Mouse (Mus musculus) retina, adult 2 months (tissue): ENCODE data around the gene Muc4.

Source experiments
- DNase-seq: peaks from one replicate; pipeline ENCODE4 v3.0.0-alpha.2; 2012; ENCODE audit warnings: low read depth, low spot score

Gene Muc4

DNA sequence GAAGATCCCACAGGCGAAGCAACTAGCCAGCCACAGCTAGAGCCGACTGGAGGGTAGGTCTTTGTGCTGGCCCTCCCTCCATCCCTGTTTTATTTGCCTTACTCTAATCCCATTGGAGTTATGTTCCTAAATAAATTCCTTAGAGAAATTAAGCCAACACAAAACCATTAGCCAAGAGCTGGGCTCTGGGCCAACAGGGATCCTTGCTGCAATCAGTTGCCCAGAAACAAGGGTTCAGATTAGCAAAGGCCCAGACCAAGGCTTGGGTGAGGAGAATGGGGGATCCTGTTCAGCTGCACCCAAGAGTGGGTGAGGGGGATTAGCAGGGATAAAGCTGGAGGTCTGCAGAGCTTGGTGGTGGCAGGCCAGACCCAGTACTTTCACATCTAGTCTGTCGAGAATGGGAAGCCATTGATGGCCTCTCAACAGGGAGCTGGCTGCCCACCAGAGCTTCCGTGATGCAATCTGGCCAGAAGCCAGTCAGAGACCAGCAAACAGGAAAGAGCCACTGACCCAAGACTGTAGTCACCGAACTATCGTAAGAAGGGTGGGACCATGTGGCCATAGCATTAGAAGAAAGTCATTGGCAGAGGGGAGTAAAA, 67.7 kb downstream of the Muc4 start:
- DNase-seq = no peak

DNA sequence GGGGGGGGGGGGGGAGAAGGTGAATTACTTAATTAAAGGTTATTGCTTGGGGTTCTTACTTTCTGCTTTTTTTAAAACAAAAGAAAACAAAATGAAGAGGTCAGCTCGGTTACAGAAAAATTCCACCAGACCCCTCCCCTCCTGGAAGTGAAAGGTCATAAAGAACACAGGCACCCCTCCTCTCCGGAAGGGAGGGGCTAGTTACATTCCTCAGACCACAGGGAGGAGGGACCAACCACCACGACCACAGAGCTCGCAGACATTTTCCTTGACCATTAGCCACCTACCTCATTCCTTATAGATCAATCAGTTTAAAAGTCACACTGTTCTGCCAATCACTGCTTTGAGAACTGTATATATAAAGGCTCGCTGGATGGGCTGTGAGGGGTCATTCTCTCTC, 68.2 kb downstream of the Muc4 start:
- DNase-seq = no peak

GRCm38 (mm10) chr16:32805151-32805550, 69.5 kb downstream of the Muc4 start:
- DNase-seq = no peak

GRCm38 (mm10) chr16:32807408-32808185, 71.9 kb downstream of the Muc4 start:
- DNase-seq = no peak

- no peak for DNase-seq
Measured at GRCm38 (mm10) chr16:32810321-32810720, 74.6 kb downstream of the Muc4 start, which contains the start of gene Smbd1. Gene Smbd1 (minus strand): TSS chr16:32810477.

DNA sequence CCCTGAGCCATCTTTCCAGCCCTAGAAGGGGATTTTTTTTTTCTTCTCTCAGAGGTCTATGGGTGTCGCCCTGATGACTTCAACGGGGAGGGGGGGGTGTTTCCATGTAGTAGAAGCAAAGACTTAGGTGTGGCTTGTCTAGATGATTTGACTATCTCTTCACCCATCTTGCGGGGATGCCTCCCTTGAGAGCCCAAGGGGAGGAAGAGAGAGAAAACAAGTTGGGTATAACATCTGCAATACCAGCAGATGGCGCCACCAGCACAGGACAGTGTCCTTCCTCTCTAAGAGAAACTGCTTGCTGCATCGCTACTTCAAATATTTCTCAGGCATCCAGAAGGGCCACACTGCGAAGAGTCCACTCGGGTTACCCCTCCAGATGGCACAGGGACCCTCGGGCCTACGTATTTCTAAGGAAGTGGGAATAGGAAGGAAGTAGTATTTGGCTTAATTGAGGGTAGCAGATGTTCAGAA, 77.2 kb downstream of the Muc4 start:
- DNase-seq = peak; percentile 58

DNA sequence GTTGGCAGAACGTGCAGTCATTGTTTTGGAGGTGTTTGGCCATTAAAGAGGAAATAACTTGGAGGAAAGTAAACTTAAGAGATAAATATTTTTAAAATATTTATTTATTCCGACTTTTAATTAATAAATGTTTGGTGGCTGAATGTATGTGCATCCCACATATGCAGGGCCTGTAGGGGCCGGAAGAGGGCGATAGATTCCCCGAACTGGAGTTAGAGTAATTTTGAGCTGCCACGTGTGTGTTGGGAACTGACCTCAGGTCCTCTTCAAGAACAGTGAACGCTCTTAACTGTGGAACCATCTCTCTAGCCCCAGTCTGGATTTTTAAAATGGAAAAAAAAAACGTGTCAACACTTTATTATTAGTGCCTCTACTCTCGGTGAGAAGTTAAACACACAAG, 77.7 kb downstream of the Muc4 start:
- DNase-seq = no peak

GRCm38 (mm10) chr16:32813771-32814170, 78.1 kb downstream of the Muc4 start:
- DNase-seq = no peak

GRCm38 (mm10) chr16:32814539-32814938, 78.9 kb downstream of the Muc4 start:
- DNase-seq = peak; percentile 11

- DNase-seq = no peak
Measured at GRCm38 (mm10) chr16:32815160-32815605, 79.5 kb downstream of the Muc4 start.

DNA sequence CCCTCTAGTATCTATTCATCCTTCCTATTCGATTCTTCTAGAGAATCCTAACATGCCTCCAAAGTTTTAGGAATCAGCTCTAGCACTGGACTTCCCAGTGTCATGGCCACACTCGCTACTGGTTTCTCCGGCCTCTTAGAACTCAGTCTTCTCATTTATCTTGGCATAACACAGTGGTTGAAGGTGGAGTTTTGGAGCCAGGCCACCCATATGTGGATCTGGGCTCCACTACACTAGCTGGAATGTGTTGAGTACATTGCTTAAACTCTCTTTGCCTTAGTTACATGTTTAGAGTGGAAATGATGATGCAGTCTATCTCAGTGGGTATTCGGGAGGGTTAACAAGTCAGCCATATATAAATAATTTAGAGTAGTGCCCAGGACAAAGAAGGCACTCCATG, 82.3 kb downstream of the Muc4 start:
- no peak for DNase-seq

GRCm38 (mm10) chr16:32818441-32818840, 82.8 kb downstream of the Muc4 start:
- DNase-seq = no peak

GRCm38 (mm10) chr16:32821772-32822449, 86.2 kb downstream of the Muc4 start:
- DNase-seq = no peak

DNA sequence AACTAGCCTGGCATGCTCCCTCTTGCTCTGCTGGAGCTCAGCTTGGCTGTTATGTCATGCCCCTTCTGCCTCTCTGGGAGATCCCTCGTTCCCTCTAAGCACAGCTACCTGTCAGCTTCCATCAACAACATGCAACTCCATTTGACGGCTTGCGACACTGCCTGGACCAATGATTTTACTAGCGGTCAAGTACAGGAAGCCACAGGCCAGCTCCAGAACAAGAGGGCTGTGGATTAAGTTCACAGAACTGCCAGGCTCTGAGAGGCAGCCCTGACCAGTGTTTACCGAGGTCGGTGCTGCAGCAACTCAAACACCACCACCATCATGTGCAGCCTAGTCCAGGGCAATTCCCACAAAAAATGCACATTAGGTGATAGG, 86.8 kb downstream of the Muc4 start:
- no peak for DNase-seq

DNA sequence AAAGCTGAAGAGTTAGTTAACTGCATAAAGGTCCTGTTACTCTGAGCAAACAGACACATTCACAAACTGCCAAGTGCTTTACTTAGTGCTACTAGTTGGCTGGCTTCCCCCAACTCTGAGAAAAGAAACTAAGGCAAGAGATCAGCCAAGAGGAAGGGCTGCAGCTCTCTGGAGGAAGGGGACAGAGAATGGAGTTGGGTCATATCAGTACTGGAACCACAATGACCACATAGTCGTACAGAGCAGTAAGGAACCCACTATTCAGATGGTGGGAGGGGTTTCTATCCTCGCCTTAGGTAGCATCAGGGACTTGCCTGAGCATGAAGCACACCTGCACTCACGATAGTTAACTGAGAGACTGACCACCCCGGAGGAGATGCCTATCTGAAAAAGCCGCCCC, 87.2 kb downstream of the Muc4 start:
- no peak for DNase-seq

DNA sequence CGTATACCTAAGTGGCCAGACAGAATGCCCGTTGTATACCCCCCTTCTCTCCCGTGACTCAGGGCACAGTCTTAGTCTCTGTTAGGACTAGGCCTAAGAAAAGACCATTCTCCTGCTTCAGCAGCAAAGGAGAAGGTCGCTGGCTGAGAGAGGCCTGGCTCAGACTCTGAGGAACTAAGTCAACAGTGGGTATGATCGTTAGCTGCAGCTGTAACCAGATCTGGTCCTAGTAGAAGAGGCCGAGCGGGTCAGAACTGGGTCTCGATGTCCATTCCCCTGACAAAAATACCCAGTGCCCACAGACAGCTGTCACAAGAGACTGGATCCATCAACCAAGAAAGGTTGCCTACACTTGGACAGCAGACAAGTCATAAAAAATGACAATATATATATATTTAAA, 87.8 kb downstream of the Muc4 start:
- no peak for DNase-seq

DNA sequence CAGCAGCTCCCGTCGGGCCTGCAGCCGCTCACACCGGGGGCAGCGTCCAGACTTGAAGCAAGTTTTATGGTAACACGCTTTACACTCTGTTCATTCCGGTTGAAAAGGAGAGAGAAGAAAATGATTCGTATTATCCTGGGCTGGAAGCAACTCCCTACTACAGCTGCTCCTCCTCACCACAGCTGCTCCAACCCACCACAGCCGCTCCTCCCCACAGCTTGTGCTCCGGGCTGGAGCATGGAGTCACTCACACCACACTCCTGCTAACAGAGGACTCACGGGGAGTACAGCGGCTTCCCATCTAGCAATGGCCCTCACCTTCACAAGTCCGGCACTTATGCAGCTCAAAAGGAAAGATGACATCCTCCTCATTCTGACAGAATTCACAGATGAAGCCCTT, 88.4 kb downstream of the Muc4 start:
- DNase-seq = no peak

DNA sequence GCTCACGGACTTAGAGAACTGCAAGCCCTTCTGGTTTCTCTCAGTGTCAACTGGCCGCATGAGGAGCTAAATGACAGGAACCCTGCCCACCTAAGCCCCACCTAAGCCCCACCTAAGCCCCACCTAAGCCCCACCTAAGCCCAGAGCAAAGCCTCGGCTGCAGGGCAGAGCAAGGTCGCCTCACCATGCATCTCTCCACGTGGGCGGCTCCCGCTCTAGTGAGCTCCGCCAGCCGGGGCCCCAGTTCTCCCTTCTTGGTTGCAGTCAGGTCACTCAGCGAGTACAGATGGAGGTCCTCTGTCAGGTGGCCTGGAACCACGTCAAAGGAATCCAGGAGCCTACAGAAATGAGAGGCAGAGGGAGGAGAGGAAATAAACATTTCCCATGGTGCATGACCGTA, 89.7 kb downstream of the Muc4 start:
- no peak for DNase-seq

DNA sequence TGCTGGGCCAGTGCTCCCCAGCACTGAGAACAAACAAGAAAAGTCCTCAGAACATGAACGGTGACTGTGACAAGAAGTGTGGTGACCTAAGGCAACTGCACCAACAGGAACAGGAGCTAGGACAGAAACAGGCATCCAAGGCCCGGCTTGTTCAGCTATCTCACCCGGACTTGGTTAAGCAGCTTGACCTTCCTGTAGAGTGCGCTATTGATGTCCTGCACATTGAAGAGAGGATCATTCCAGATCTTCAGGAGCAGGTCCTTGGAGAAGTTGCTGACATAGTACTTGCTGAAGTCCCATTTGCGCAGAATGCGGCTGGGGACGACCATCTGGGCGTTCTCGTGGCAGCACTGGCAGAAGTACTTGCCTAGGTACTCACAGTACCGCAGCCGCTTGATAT, 90.8 kb downstream of the Muc4 start:
- no peak for DNase-seq

- DNase-seq = no peak
Measured at GRCm38 (mm10) chr16:32829104-32829503, 93.4 kb downstream of the Muc4 start.

- no peak for DNase-seq
Measured at GRCm38 (mm10) chr16:32831501-32831900, 95.8 kb downstream of the Muc4 start.
